Mouse (Mus musculus): Measurements from ENCODE around the gene Mxd1. TPM values are rescaled to one million over a fixed set of nuclear protein-coding genes. Genes with fewer than 3 reads are reported as not detected.

Gene Mxd1
- total RNA-seq, 1 experiment, result 4.0 TPM

DNA sequence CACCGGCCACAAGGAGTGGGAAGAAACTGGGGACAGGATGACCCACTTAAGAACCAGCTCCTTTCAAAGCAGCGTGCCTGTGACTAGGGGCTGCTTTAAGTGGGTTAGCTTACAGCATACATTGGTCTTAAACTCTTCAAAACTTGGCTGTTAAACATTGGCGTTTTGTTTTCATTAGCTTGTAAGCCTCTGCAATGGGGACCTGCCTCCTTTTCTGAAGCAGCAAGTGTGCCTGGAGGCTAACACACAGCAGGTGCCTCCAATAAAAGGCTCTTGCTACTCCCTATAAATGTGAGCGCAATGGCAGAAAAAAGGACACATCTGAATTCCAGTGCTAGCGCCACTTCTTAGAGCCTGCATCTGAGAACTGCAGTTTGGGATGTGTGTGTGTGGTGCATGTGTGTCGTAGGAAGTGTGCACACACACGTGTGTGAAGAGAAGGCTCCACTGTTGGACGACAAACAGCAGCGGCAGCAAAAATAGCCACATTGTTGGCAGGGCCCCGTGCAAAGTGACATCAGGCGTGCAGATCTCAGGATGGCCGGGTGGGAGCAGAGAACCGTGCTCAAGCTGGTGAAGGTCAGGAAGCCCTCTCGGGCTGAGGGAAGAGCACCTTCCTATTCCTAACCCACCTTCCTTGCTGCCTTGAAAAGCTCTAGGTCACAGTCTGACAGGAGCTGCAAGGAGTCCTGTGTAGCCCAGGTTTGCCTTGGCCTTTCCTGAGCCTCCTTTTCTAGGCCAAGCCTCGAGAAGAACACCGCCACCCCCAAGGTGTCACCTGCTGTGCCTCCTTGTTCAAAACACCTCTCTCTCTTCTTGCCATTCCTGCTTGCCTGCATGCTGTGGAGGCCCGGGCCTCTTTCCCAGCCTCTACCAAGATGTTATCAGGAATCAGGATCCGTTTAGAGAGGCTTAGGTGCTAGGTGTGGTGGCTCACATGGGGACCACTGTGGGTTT lies 44.6 kb downstream of the Mxd1 start:
- H3K9ac ChIP-seq (ENCODE audit: insufficient read depth, low read depth, low read length, poor library complexity, severe bottlenecking), result no peak overlapping the region
- TF ChIP-seq ZNF384 (IDR thresholded peaks at IDR 0.05; ENCODE audit: low read depth, low read length), result no peak
- no peak for TF ChIP-seq HCFC1 (IDR thresholded peaks at IDR 0.05; ENCODE audit: borderline replicate concordance, insufficient read depth, low read length)
- TF ChIP-seq CHD2 (IDR thresholded peaks at IDR 0.05; ENCODE audit: low read depth, low read length), result no peak
- no peak for TF ChIP-seq MAFK (IDR thresholded peaks at IDR 0.05; ENCODE audit: insufficient read depth, low read depth, low read length)
- TF ChIP-seq ZC3H11A (IDR thresholded peaks at IDR 0.05; ENCODE audit: borderline replicate concordance, low read depth, low read length), result no peak
- in situ Hi-C loops (cut with MboI; ENCODE audit: low sequenced_read_pairs in 2 of 2, unreplicated experiment in 2 of 2), result no loop called here
- H3K36me3 ChIP-seq (ENCODE audit: control insufficient read depth, insufficient read depth, low read length, poor library complexity, severe bottlenecking), result no peaks in the 10 kb centered on the region
- H3K27ac ChIP-seq (ENCODE audit: insufficient read depth, low read depth, low read length, poor library complexity, severe bottlenecking), result no peak overlapping the region
- no peak for DNase-seq (ENCODE audit: low read depth, low spot score)
- no peak overlapping the region for H3K4me3 ChIP-seq (ENCODE audit: insufficient read depth in 1 of 2, low read depth in 1 of 2, low read length in 2 of 2, poor library complexity in 1 of 2, severe bottlenecking in 1 of 2)
- peaks cover 5 to 6% of the 10 kb centered on the region in 2 experiments; a peak in 2 of 4 replicates for H3K4me1 ChIP-seq (ENCODE audit: control insufficient read depth in 2 of 2, insufficient read depth in 2 of 2, low read length in 2 of 2, poor library complexity in 1 of 2)
- no peaks in the 10 kb centered on the region for H3K9me3 ChIP-seq (ENCODE audit: control insufficient read depth, insufficient read depth, low read depth, low read length)

- DNase-seq (ENCODE audit: low read depth, low spot score), result no peak
- no peak overlapping the region for H3K27ac ChIP-seq (ENCODE audit: insufficient read depth, low read depth, low read length, poor library complexity, severe bottlenecking)
- H3K4me3 ChIP-seq (ENCODE audit: insufficient read depth in 1 of 2, low read depth in 1 of 2, low read length in 2 of 2, poor library complexity in 1 of 2, severe bottlenecking in 1 of 2), result no peak overlapping the region
- in situ Hi-C loops (cut with MboI; ENCODE audit: low sequenced_read_pairs in 2 of 2, unreplicated experiment in 2 of 2), result no loop called here
- peaks cover 5 to 8% of the 10 kb centered on the region in 2 experiments; a peak in 2 of 4 replicates for H3K4me1 ChIP-seq (ENCODE audit: control insufficient read depth in 2 of 2, insufficient read depth in 2 of 2, low read length in 2 of 2, poor library complexity in 1 of 2)
- no peaks in the 10 kb centered on the region for H3K9me3 ChIP-seq (ENCODE audit: control insufficient read depth, insufficient read depth, low read depth, low read length)
- TF ChIP-seq ZC3H11A (IDR thresholded peaks at IDR 0.05; ENCODE audit: borderline replicate concordance, low read depth, low read length) (no peak), MAFK (IDR thresholded peaks at IDR 0.05; ENCODE audit: insufficient read depth, low read depth, low read length) (no peak), HCFC1 (IDR thresholded peaks at IDR 0.05; ENCODE audit: borderline replicate concordance, insufficient read depth, low read length) (no peak), CHD2 (IDR thresholded peaks at IDR 0.05; ENCODE audit: low read depth, low read length) (no peak), ZNF384 (IDR thresholded peaks at IDR 0.05; ENCODE audit: low read depth, low read length) (no peak)
- H3K9ac ChIP-seq (ENCODE audit: insufficient read depth, low read depth, low read length, poor library complexity, severe bottlenecking), result no peak overlapping the region
- H3K36me3 ChIP-seq (ENCODE audit: control insufficient read depth, insufficient read depth, low read length, poor library complexity, severe bottlenecking), result no peaks in the 10 kb centered on the region
These were observed 45.8 kb downstream of the Mxd1 start for GRCm38 (mm10) chr6:86623201-86623600.

DNA sequence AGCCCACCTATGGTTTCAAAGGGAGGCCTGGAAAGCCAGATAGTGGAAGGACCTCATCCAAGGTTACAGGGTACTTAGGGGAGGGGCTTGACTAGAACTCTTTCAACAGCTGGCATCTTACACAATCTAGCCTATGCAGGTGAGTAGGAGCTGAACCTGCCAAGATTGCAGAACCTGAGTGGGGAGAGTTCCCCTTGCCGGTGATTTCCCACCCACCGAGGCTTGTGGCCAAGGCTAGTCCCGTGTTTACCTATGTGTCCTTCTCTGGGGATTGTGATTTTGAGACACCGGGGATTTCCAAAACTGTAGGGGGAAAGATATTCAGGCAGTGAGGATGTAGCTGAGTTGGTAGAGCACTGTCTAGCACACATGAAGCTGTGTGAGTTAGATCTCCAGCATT lies 53.7 kb downstream of the Mxd1 start:
- no peaks in the 10 kb centered on the region for H3K36me3 ChIP-seq (ENCODE audit: control insufficient read depth, insufficient read depth, low read length, poor library complexity, severe bottlenecking)
- H3K9me3 ChIP-seq (ENCODE audit: control insufficient read depth, insufficient read depth, low read depth, low read length), result no peaks in the 10 kb centered on the region
- H3K4me3 ChIP-seq (ENCODE audit: insufficient read depth in 1 of 2, low read depth in 1 of 2, low read length in 2 of 2, poor library complexity in 1 of 2, severe bottlenecking in 1 of 2), result no peak overlapping the region
- in situ Hi-C loops (cut with MboI; ENCODE audit: low sequenced_read_pairs in 2 of 2, unreplicated experiment in 2 of 2), result no loop called here
- no peak overlapping the region for H3K27ac ChIP-seq (ENCODE audit: insufficient read depth, low read depth, low read length, poor library complexity, severe bottlenecking)
- no peak for DNase-seq (ENCODE audit: low read depth, low spot score)
- peaks cover 0 to 9% of the 10 kb centered on the region in 2 experiments; a peak in 1 of 4 replicates for H3K4me1 ChIP-seq (ENCODE audit: control insufficient read depth in 2 of 2, insufficient read depth in 2 of 2, low read length in 2 of 2, poor library complexity in 1 of 2)
- H3K9ac ChIP-seq (ENCODE audit: insufficient read depth, low read depth, low read length, poor library complexity, severe bottlenecking), result no peak overlapping the region
- no peak for TF ChIP-seq MAFK (IDR thresholded peaks at IDR 0.05; ENCODE audit: insufficient read depth, low read depth, low read length)
- TF ChIP-seq HCFC1 (IDR thresholded peaks at IDR 0.05; ENCODE audit: borderline replicate concordance, insufficient read depth, low read length), result no peak
- TF ChIP-seq CHD2 (IDR thresholded peaks at IDR 0.05; ENCODE audit: low read depth, low read length), result no peak
- TF ChIP-seq ZC3H11A (IDR thresholded peaks at IDR 0.05; ENCODE audit: borderline replicate concordance, low read depth, low read length), result no peak
- no peak for TF ChIP-seq ZNF384 (IDR thresholded peaks at IDR 0.05; ENCODE audit: low read depth, low read length)

DNA sequence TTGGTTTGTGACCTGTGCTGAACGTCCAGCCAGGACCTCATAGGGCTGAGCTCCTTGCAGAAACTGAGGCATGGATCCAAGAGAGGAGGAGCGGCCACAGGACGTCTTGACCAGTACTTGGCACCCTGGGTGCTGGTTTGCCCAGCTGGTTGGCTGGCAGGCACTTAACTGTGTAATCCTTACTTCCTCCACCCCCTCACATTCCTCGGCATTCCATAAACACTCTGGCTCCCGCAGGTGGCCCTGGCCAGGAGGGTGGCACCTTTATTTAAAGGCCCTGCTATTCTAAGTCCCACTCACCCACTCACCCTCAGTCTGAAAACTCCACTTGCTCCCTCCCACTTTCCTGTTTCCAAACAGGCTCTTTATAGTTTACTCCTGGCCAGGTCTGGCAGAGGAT lies 58.2 kb downstream of the Mxd1 start:
- Histone ChIP-seq H3K27ac (ENCODE audit: insufficient read depth, low read depth, low read length, poor library complexity, severe bottlenecking) (no peak overlapping the region), H3K36me3 (ENCODE audit: control insufficient read depth, insufficient read depth, low read length, poor library complexity, severe bottlenecking) (no peaks in the 10 kb centered on the region), H3K9ac (ENCODE audit: insufficient read depth, low read depth, low read length, poor library complexity, severe bottlenecking) (no peak overlapping the region), H3K4me1 (ENCODE audit: control insufficient read depth in 2 of 2, insufficient read depth in 2 of 2, low read length in 2 of 2, poor library complexity in 1 of 2) (no peaks in the 10 kb centered on the region), H3K4me3 (ENCODE audit: insufficient read depth in 1 of 2, low read depth in 1 of 2, low read length in 2 of 2, poor library complexity in 1 of 2, severe bottlenecking in 1 of 2) (no peak overlapping the region), H3K9me3 (ENCODE audit: control insufficient read depth, insufficient read depth, low read depth, low read length) (no peaks in the 10 kb centered on the region)
- TF ChIP-seq ZC3H11A (IDR thresholded peaks at IDR 0.05; ENCODE audit: borderline replicate concordance, low read depth, low read length) (no peak), CHD2 (IDR thresholded peaks at IDR 0.05; ENCODE audit: low read depth, low read length) (no peak), MAFK (IDR thresholded peaks at IDR 0.05; ENCODE audit: insufficient read depth, low read depth, low read length) (no peak), ZNF384 (IDR thresholded peaks at IDR 0.05; ENCODE audit: low read depth, low read length) (no peak), HCFC1 (IDR thresholded peaks at IDR 0.05; ENCODE audit: borderline replicate concordance, insufficient read depth, low read length) (no peak)
- in situ Hi-C loops (cut with MboI; ENCODE audit: low sequenced_read_pairs in 2 of 2, unreplicated experiment in 2 of 2), result no loop called here
- no peak for DNase-seq (ENCODE audit: low read depth, low spot score)
